Mouse (Mus musculus) WW6 (cell line): Measurements from ENCODE around the gene Zfp428.
"Not testable (repeated sequence)": the region's sequence is repeated elsewhere in the genome, so short reads cannot be mapped to it uniquely, and the experiment has no call there.

Experiments used
- DNase-seq: peaks from one replicate; pipeline ENCODE4 v3.0.0-alpha.2; 2013; ENCODE audit warnings: low read depth, low spot score

Gene Zfp428

DNA sequence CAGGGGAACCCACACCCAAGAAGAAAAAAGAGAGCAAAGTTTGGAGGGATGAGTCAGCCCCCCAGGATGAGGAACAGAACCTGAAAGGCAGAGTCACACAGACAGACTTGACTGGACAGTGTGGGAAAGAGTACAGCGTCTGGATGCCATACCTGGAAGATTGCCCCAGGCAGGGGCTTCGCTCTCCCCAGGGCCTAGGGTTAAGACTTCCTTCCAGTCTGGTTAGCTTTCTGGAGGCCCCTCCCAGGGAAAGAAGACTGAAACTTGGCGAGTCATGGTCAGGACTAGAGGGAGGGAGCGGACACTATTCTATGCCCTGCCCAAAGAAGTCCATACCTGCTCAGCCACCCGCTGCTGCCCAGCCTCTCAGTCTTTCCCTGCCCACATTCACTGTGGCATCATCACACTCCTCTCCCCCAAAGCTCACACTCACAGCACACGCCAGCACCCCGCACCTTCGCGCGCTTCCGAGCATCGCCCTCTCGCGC is 25.8 kb upstream of the Zfp428 start:
- DNase-seq: no peak

DNA sequence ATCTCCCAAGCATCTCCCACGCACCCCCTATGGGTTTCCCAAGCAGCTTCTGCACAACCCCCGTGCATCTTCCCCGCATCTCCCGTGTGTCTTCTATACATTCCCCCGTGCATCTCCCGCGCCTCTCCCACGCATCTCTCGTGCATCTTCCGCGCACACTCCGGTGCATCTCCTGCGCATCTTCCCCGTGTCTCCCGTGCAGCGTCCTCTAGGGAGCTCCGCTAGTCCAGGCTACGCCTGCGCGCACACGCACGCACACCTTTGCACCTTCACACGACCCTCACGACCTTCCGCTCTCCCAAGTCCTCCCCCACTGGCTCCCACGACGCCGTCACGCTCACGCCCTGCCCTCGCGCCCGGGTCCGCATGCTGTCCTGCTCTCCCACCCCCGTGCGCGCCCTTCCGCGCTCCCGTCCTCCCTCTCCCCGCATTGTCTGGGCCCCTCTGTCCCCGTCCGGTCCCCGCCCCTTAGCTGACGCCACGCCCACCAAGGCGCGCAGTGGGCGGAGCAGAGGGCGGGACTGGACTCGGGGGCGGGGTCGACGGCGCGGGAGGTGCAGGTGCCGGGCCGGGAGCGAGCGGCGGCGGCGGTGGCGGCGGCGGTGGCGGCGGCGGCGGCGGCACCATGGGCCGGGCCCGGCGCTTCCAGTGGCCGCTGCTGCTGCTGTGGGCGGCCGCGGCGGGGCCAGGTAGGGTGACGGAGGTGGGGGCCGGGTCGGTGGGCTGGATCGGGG is 25.2 kb upstream of the Zfp428 start, which contains the start of gene Cadm4:
TSS of gene Cadm4 (plus strand) at position 550 of the 734 bp plus-strand sequence.
- DNase-seq: peak; percentile 74

DNA sequence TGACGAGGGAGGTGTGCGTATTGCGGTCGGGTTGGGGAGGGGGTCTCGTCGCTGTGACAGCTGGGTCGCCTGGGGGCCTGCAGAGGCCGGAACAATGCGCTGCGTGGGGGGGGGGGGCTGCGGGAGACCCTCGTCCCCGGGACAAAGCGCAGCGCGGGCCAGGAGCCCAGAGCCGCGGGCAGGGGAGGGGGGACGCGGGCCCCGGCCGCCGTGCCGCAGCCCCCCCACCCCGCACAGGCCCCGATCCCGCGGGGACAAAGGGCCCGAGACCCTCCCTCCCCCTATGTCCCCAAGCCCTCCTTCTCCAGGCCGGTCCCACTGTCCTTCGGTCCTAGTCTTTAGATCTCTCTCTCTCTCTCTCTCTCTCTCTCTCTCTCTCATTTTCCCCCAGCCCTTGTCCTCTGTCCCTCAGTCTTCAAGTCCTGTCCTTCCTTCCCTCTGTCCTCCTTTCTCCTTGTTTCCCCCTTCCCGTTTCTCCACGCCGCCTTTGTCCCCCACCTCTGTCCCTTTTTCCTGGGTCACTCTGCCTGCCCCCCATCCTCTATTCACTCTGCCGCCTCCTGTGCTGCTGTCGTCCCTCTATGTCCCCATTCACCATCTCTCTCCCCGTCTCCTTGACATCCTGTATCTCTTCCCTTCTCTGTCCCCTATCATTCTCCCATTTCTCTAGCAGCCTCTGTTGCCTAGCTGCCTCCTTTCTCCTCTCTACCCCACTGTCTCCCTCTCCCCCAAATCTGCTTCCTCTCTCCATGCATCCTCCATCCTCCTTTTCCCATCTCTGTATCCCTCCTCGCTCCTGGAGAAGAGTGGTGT is 24.4 kb upstream of the Zfp428 start:
- DNase-seq: no peak

DNA sequence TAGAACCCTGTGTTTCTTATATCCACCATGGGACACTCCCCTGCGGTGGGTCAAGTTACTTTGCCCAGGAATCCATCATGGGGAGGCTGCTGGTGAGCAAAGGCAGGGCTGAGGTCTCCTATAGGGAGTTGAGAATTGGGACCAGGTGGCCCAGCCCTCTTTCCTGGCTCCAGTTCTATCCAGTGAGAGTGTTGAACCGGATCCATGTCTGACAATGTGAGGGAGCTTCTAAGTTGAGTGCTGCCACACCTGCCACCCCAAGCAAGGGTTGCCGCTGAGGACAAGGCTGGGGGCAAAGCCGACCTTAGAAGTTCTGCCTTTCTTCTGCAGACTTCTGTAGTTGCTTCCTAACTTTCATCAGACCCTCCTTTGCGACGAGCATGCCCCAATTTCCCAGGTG is 23.5 kb upstream of the Zfp428 start:
- not testable (repeated sequence) for DNase-seq

DNA sequence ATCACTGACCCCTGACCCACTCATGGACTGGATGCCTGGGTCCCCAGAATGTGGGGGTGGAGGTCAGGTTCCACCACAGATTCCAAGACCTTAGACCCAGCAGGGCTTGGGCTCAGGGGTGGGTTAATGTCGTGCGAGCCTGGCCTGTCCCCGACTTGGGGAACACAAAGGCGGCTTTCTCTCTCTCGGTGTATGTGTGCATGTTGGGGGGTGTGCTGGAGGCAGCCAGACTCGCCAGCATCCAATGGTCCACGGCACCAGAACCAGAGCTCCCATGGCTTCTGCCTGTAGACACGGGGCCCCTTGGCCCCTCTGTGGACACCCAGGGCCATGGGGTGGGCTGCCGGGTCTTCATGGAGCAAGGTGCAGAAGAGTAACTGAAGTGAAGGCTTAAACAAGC is 21.3 kb upstream of the Zfp428 start:
- no peak for DNase-seq

DNA sequence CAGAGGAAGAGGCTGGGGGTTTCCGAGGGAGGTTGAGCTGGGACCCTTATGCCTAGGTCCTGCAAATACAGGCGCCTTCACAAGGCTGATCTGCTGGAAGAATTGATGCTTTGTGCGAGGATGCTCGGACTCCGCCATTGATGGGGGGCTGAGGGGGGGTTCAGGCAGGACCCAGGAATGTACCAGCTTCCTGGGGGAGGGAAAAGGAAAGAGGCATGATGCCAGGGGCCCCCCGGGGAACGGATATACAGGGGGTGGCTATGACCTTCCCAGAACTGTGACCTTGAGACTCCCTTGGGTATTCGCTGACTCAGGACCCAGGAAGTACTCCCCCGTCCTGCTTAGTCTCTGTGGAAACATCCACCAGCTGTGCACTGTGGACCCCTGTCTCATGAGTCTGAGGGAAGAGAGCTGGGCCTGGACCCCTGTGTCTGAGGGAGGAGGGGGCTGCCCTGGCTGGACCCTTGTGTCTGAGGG is 20.1 kb upstream of the Zfp428 start:
- no peak for DNase-seq

DNA sequence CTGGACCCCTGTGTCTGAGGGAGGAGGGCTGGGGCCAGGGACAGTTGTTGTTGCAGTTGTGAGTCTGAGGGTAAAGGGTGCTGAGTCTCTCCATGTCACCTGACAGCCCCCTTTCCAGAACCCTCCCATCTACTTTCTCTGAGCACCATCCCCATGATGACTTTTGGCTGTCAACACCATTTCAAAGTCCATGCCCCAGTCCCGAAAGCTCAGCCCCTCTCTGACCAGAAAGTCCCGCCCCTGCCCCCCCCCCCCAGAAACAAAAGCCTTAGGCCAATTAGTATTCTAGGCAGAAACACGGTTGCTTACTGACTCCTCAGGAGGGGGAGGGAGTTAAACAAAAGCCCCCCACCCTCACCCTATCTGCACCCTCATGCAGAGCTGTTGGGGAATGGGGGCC is 19.4 kb upstream of the Zfp428 start:
- DNase-seq: no peak

DNA sequence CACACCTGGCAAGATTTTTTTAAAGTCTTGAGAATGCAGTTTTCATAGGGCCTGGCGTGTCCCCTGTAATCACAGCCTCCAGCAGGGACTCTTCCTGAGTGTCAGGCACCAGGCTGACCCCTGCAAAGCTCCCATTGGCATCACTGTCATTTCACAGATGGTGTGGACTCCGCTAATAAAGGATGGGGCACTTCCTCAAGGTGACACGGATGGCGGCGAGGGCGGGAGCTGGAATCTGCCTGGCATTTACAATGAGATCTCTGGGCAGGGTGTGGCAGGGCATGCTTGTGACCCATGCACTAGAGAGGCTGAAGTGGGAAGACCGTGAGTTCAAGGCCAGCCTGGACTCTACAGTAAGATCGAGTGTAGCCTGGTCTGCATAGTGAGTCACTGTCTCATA is 18.5 kb upstream of the Zfp428 start:
- no peak for DNase-seq

DNA sequence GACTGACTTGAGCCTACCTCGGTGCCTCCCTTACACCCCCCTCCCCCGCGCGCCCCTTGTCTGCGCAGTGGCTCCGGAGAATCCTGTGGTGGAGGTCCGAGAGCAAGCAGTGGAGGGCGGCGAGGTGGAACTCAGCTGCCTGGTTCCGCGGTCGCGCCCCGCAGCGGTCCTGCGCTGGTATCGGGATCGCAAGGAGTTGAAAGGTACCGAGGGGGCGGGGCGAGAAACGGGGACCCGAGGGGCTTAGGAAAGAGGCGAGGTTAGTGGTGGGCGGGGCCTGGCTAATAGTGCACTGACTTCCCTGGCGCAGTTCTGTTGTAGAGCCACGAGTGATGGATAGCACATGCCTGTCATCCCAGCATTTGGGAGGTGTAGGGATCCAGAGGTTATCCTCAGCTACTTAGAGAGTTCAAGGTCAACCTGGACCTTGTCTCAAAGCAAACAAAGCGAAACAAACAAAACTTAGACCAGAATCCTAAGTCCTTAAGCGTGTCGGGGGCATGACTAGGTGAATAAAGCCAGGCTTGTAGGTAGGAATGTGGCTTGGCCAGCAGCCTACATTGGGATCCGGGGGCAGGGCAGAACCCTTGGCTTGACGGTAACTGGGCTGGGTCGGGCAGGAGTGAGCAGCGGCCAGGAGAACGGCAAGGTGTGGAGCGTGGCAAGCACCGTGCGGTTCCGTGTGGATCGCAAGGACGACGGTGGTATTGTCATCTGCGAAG is 6.8 kb upstream of the Zfp428 start:
- no peak for DNase-seq

DNA sequence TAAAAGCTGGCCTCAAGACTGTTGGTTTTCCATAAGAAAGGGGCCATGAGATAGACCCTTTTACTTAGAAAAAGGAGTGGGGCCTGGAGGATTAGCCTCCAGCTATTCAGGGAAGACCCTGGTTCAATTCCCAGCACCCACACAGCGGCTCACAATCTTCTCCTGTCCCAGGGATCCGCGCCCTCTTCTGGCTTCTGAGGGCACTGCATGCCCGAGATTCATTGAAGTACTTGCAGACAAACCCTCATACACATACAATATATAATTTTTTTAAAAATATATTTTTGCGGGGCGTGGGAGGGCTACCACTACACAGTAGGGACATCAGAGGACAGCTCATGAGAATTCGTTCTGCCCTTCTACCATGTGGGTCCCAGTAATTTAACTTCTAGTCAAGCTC is 5.9 kb upstream of the Zfp428 start:
- no peak for DNase-seq

DNA sequence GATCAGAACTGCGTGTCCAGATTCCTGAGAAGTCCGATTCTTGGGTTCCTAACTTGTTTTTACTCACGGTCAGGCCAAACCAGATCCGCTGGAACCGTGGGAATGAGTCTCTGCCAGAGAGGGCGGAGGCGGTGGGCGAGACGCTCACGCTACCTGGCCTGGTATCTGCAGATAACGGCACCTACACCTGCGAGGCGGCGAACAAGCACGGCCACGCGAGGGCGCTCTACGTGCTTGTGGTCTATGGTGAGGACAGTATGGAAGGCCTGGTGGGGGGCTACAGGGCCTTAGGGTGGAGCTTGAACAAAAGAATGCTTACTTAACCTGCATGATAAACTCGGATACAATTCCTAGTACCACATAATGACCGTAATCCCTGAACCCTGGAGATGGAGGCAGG is 5.3 kb upstream of the Zfp428 start:
- no peak for DNase-seq

DNA sequence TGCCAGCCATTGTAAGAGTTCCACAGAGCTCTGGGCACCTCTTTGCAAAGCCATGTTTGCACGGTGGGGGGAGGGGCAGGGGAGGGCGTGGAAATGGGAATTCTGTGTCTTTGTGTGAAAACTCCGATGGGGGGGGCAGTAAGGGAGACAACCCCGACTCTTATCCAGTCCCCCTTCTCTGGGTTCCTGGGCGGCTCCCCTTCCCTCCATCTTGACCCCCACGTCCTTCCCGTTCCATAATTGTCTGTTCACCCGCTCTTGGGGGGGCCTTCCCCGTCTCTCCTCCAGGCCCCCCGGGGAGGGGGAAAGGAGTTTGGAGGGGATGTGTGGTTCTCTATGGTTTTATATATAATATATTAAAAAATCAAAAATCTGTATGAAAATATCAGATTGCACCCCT is 2.8 kb upstream of the Zfp428 start:
- DNase-seq: no peak

DNA sequence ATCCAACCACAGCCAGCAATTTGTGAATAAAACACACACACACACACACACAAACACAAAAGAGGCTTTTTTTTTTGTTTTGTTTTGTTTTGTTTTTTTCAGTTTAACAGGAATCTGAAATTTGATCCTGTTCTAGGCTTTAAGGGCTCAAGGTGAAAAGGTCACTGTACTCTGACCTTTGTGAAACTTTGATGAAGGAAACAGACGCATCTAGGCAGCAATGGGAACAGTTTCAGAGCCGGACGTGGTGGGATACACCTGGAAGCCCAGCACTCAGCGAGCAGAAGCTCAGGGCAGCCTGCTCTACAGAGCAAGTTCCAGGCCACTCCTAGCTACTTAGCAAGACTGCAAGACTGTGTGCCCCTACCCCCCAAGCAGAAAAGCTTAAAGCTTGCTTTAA is 1.9 kb upstream of the Zfp428 start:
- DNase-seq: no peak

DNA sequence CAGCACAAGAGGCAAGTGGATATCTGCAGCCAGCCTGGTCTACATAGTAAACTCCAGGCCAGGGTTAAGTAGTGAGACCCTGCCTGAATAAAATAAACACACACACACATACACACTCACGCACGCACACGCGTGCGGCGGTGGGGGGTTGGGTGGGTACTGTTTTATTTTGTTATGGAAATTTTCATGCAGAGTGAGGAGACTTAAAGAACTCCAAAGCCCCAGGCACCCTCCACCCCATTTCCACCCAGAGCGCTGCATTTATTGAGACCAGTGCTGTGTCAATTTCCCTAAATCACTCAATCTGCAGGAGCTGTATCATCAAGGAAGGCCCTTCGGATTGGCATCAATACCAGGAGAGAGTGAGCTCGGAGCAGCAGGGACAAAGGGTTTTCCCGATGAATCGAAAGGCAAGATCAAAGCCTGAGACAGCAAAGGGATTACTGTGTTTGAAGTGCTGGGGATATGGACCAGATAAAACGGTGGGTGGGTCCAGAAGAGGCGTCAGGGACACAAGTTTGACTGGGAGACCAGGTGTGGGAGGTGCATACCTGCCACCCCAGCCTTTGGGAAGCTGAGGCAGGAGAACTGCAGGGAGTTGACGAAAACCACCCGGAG is 1.2 kb upstream of the Zfp428 start:
- no peak for DNase-seq

DNA sequence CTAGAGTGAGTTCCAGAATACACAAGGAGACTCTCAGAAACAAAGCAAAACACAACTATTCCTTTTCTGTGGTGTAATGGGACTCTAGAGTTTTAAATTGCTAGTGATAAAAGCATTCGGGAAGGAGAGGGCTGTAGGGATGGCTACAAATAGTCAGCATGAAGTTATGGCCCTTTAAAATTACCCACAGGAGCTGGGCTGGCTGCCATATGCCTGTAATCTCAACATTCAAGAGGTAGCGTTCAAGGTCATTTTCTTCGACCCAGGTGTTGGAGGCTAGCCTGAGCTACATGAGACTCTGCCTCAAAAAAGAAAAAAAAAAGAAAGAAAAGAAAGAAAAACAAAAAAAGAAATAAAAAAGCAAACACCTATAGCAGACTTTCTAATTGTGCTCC is 744 bp upstream of the Zfp428 start:
- DNase-seq: no peak

DNA sequence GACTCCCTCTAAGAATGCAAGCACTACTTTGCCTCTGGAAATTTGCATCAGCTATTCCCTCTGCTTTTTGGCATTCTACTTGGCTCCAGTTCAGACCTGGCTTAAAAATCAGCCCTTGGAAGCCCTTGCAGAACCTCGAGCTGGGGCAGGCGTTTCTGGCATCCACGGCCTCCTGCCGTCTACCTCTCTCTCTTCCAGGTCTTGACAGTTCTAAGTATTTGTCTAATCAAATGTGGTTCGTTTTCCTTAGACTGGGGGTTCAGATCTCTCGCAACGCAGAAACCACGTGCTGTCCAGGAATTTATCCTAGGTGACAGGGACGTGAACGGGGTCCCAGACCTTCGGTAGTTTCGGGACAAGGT is 349 bp upstream of the Zfp428 start:
- no peak for DNase-seq

DNA sequence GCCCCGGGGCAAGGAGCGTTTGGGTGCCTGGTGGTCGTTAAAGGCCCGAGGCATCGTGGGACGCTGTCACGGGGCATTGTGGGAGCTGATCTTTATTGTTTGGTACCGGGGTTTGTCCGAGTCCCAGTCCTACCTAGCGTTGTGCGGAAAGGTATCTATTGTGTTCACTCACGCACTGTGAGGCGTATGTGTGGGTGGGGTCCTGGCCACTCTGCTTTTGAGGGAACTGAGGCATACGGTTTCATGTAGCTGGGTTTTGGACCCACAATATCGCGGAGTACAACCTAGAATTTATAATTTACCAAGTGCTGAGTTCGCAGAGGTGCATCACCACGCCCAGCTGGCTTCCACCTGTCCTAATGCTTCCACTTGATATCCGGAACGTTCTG is 914 bp downstream of the Zfp428 start:
- DNase-seq: no peak

DNA sequence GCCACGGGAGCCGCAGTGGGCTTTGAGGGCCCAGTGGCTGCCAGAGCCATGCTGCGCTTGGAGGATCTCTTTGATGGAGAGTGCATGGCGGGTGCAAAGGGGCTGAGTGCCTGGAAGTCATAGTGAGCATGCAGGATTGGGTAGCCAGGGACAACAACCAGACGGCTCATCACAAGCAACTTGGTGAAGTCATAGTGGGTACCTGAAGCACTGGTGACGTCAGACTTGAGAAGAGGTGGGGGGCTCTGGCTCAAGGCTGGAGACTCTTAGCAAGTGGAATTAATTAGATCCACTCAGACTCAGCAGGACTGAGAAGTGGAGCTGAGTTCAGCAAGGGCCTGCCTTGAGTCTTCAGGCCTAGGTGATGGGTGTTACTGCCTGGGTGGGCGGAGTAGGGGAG is 5.5 kb downstream of the Zfp428 start, which contains the start of gene AC161166.1:
TSS of gene AC161166.1 (minus strand) at position 101 of the 400 bp plus-strand sequence.
- no peak for DNase-seq

DNA sequence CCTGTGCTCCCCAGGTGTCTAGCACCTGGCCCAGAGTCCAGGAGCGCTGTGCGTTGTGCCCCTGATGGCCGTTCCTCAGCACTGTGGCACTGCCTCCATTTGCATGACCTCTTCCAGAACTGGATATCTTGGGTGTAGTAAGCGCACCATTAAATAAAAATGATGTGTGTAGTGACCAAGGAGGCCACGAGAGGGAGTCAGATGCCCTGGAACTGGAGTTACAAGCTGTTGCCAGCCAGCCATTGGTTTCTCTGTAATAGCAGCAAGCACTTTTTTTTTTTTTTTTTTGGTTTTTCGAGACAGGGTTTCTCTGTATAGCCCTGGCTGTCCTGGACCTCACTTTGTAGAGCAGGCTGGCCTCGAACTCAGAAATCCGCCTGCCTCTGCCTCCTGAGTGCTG is 9.5 kb downstream of the Zfp428 start:
- DNase-seq: not testable (repeated sequence)

DNA sequence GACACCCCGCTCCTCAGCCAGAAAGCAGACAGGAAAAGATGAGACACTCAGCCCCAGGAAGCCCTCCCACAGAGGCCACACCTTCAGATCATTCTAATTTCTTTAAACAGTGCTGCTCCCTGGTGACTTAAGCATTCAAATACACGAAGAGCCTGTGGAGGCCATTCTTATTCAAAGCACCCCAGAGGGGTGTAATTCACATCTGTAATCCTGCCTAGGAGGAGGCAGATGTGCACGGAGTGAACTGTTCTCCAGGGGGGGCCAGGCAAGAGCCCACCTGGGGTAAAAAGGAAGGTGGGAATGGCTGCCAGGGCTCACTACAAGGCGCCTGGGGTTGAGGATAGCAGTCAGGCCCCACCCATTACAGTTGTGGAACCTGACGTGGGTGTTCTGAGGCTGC is 10.3 kb downstream of the Zfp428 start:
- DNase-seq: no peak

DNA sequence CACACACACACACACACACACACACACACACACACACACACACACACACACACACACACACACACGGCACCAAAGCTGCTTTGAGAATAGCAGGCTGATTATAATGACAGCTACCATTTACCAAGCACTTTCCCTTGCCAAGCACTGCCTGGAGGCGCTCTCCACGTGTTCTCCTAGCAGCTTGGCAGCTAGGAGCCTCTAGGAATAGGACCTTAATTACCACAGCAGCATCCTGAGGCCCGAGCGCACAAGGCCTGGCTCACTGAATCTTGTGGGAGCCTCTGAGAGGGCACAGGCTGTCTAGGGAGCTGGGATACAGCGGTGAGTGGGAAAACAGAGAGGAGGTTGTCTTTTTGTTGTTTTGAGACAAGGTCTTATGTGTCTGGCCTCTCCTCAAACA is 10.8 kb downstream of the Zfp428 start:
- DNase-seq: no peak

DNA sequence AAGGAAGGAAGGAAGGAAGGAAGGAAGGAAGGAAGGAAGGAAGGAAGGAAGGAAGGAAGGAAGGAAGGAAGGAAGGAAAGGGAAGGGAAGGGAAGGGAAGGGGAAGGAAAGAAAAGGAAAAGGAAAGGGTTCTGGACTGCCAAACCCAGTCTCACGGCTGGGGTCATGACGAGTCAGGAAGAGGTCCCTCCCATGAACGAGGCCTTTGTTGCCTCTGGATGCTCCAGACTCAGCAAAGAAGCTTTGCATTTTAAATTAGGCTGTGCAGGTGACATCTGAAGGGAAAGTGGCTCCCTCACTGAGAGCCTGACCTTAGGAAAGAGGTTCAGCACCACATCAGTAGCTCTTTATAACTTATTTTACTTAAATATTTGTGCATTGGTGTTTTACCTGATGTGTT is 12.3 kb downstream of the Zfp428 start:
- DNase-seq: no peak
